14 mouse cellular contexts compared by ENCODE assay signal in the genomic region with DNA sequence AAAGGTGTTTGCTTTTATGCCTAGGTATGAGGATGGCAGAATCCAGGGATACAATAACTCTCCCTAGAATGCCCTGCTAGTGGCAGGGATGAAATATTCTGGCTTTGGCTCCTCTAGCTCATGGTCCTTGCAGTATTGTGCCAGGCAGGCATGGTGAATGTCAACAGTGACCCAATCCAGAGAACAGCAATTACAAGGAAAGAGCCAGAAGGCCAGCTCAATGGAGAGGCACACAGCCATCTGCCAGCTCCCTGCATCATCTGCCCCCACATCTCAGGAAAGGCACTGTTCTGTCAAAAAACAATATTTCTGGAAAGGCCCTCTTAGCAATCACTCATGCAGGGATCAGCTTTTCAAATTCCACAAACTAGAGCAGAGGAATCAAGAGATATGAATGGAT.
DNase-seq lines count a peak whose midpoint lies in the region; ATAC-seq lines count a peak whose summit lies in the region.
"Had no signal": no experiment of that assay in that cellular context is flagged by ENCODE, and none has a peak within 500 bp of the region (broad histone marks: within the 10 kb centered on the region; RNA-seq: fewer than 3 reads in every experiment).

No protein-coding gene starts in this region.

- DNase-seq in adrenal gland, adult 2 months = peak; percentile 41
- DNase-seq in adrenal gland, adult 18-20 months (ENCODE audit: low spot score in 2 of 2) = no peak
- DNase-seq in left cerebral cortex, postnatal 4 days = peak; percentile 65
- DNase-seq in left cerebral cortex, postnatal 10 days (ENCODE audit: extremely low spot score in 1 of 2, low spot score in 2 of 2) = no peak
- DNase-seq in cerebellum, postnatal 14 days = peak; percentile 81 to 87
- DNase-seq in layer of hippocampus, adult 9-11 months = peak; percentile 78
- DNase-seq in yolk sac, embryonic 10.5 days (ENCODE audit: low spot score) = no peak
- DNase-seq: kidney, postnatal 4 days; lung, postnatal 4 days; retina, postnatal 1 day; thymus, adult 2 months had no signal

- intact Hi-C loops in left cerebral cortex, postnatal 4 days (cut with DNase I) = no loop called here
- intact Hi-C loops in left cerebral cortex, postnatal 10 days (cut with DNase I) = no loop called here

- no peak for ATAC-seq in erythroid progenitor cell, adult 5-6 weeks (replicated peaks; ENCODE audit: low FRiP score, poor library complexity, severe bottlenecking)
- ATAC-seq: intestine, embryonic 16.5 days; midbrain, embryonic 15.5 days had no signal

Comparison
In these comparisons a context has a peak if more than half of its experiments do, and no peak if none do; other contexts are left out.
1. DNase-seq: peak in adrenal gland, adult 2 months (single experiment), left cerebral cortex, postnatal 4 days (single experiment), cerebellum, postnatal 14 days (2 of 2) and layer of hippocampus, adult 9-11 months (single experiment); none in adrenal gland, adult 18-20 months (0 of 2), left cerebral cortex, postnatal 10 days (0 of 2) and yolk sac, embryonic 10.5 days (single experiment).